Mouse (Mus musculus) macrophage (primary cell): ENCODE measurements around the gene Prkcz. TPM values are rescaled to one million over a fixed set of nuclear protein-coding genes. Genes with fewer than 3 reads are reported as not detected.

Experiments used
- H3K27ac ChIP-seq: fragments of 350-480 bp; formaldehyde crosslinking; 2 replicates; pipeline ENCODE4 v1.9.0; 2021
- H3K36me3 ChIP-seq: fragments of 350-480 bp; formaldehyde crosslinking; 2 replicates; pipeline ENCODE4 v1.9.0; 2021; ENCODE audit errors: inconsistent target
- H3K4me3 ChIP-seq: fragments of 350-480 bp; formaldehyde crosslinking; 2 replicates; pipeline ENCODE4 v1.9.0; 2021; ENCODE audit errors: inconsistent target
- H3K79me2 ChIP-seq: fragments of 350-480 bp; formaldehyde crosslinking; 2 replicates; pipeline ENCODE4 v1.9.0; 2021; ENCODE audit errors: inconsistent target
- WGBS: methylation state at CpG from one replicate; pipeline ENCODE4 v1.1.7; 2026; ENCODE audit warnings: inconsistent platforms; ENCODE audit not compliant: missing documents; 5-methylcytosine and 5-hydroxymethylcytosine counted together
- polyA plus RNA-seq: library from polyadenylated mRNA; stranded (reverse); fragments of 250-400 nt; gene quantifications from 3 replicates; pipeline ENCODE4 v1.2.4, GENCODE M21; 2018; ENCODE audit warnings: inconsistent platforms

Gene Prkcz
- polyA plus RNA-seq, 1 experiment from 2014 or later, result not detected

DNA sequence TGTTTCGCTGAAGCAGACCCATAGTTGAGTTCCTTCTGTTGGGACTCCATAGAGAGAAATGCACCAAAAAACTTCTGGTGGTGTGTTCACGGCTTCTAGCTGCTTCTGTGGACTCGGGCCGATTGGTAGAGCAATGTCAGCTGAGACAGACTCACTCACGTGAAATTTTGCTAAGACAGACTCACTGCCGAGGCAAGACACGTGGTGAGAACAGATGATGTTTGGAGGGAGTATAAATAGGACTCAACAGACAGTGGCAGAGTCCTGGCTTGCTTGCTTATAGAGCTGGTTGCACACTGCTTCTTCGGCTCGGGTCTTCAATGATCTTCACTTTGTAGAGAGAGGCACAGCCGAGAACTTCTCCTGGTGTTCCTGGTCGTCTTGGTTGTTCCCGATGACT, 117.9 kb downstream of the Prkcz start:
- Histone ChIP-seq H3K27ac (no peak overlapping the region), H3K79me2 (no peaks in the 10 kb centered on the region), H3K36me3 (no peaks in the 10 kb centered on the region), H3K4me3 (no peak overlapping the region)
- WGBS, result 95% methylated on average over 12 of the region's 12 CpGs

DNA sequence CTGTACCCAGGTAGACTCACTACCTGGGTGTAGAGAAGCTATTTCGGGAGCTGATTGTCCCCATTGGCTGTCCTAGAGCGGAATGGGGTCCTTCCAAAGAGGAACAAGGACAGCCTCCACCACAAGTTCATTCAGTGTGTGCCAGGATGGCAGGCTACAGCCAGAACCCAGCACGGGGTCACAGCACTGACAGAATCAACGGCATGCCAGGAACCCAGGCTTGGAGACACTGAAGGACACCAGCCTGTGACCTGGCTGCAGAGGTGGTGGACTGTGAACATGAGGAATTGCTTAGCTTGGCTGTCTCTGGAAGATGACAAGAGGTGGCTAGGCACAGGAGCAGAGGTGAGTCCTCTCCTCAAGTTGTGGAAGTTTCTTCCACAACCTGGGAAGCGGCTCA, 118.9 kb downstream of the Prkcz start:
- Histone ChIP-seq H3K4me3 (no peak overlapping the region), H3K27ac (no peak overlapping the region), H3K79me2 (no peaks in the 10 kb centered on the region), H3K36me3 (no peaks in the 10 kb centered on the region)
- WGBS, result 93% methylated on average over 5 of the region's 5 CpGs

DNA sequence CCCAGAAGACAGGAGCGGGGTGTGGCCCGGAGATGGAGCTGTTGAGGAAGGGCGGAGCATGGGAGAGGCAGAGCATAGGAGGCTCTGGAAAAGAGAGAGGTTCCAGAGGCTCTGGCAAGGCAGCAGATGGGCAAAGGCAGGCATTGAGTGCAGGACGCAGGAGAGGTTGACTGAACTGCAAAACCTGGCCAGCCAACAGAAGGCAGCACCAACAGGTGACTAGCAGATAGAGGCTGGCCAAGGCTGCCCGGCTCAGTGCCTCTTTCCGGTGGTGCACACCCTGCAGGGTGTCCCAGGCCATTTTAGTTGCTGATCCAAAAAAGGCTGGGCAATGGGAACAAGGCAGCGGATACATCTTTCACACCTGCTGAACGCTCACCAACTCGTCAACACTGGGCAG, 119.4 kb downstream of the Prkcz start:
- Histone ChIP-seq H3K27ac (no peak overlapping the region), H3K79me2 (no peaks in the 10 kb centered on the region), H3K4me3 (no peak overlapping the region), H3K36me3 (no peaks in the 10 kb centered on the region)
- 95% methylated on average over 9 of the region's 9 CpGs for WGBS

DNA sequence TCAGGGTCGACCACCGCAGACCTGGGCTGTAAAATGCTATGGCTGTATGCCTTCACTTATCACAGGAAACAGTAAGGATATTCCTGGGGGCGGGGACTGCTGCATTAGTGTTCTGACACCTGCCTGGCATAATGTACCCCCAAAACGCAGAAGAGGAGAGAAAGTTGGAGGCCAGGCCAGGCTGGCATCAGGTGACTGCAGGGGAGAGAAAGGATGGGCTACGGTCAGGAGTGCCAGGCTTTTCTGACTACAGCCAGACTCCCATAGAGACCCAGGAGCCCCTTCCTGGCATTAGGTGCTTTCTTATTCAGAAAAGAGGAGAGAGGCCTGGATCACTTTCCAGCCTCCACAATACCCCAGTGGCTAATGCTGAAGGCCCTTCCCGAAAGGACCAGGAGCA, 121.7 kb downstream of the Prkcz start:
- no peaks in the 10 kb centered on the region for H3K79me2 ChIP-seq
- H3K36me3 ChIP-seq, result no peaks in the 10 kb centered on the region
- WGBS, result 64% methylated on average over 6 of the region's 6 CpGs
- no peak overlapping the region for H3K4me3 ChIP-seq
- no peak overlapping the region for H3K27ac ChIP-seq

DNA sequence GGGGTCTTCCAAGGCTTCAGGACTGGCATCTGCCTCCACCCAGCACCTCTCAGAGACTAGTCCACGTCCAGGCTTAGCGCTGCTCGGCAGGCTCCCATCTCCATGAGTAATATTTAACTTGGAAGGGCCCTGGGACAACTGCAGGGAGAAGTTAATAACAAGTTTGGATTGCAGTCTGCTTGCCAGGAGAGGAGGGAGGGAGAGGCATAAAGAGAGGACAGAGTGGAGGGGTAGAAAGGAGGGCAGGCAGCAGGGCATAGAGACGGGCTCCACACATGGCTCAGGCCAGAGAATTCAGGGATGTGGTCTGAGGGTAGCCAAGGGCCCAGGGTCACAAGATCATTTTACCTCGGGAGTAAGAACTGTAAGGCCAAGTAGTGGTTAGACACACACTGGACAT, 122.9 kb downstream of the Prkcz start:
- no peaks in the 10 kb centered on the region for H3K79me2 ChIP-seq
- H3K36me3 ChIP-seq, result no peaks in the 10 kb centered on the region
- no peak overlapping the region for H3K27ac ChIP-seq
- no peak overlapping the region for H3K4me3 ChIP-seq
- 75% methylated on average over 5 of the region's 5 CpGs for WGBS

DNA sequence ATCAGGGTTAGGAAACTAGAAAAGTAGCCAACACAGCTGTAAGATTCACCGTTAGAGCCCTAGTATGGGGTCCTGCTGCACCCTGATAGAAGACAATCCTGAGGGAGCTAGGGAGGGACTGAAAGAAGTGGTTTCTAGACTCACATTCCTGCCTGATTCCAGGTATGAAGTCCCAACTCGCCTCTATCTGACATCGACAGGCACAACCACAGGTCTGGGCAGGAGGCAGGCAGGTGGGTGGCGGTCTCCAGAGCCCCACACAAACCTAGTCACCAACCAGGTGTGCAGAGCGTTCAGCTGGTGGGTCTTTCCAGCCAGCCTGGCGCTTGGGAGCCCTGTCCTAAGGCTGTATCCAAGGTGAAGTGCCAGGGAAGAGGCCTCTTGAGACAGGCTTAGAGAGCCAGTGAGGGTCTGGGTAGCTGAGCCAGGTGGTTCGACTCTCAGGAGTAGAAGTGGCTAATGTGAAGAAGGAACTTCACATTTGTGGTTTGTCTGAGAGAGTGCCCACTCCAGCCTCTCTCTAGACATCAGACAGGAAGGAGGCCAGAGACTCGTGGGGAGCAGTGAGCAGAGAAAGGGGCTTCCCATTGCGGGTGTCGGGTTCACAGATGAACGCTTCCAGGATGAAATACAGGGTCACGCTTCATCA, 124.3 kb downstream of the Prkcz start:
- Histone ChIP-seq H3K27ac (no peak overlapping the region), H3K4me3 (no peak overlapping the region), H3K79me2 (no peaks in the 10 kb centered on the region), H3K36me3 (no peaks in the 10 kb centered on the region)
- WGBS, result 56% methylated on average over 12 of the region's 12 CpGs

DNA sequence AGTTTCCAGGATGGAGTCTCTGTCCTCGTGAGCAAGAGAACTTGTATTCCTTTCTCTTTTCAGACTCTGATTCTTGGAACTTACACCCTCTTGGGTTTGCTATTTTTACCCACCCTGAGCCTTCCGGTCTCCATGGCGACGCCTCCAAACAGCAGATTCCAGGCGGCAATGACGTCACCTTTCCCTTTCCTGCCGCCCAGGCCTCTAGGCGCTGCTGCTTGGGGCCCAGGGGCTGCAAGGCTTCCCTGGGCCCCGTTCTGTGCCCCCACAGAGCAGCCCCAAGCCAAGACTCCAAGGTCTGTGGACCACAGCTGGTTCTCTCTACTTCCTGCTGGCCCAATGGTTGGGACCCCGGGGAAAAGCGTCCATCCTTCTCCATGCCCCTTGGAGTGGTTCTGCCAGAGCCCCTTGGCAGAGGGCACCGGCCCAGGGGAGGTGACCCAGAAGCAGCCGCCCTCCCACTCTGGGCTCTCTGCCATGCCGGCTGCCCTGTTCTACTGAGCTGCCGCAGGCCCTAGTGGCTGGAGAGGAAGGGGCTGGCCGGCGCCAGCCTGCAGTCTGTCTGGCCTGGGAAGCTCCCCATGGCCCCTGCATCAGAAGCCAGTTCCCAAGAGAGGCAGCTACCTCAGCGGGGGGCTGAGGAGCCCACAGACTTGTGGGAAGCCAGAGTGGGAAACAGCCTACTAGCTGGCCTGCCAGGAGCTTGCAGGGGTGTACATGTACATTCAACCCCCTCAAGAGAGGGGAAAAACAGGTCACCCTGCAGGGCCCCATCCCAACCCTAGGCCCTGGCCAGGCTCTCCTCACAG, 125.6 kb downstream of the Prkcz start:
- no peaks in the 10 kb centered on the region for H3K79me2 ChIP-seq
- peak overlapping the region; percentile 99 for H3K27ac ChIP-seq
- 5% methylated on average over 18 of the region's 18 CpGs for WGBS
- no peaks in the 10 kb centered on the region for H3K36me3 ChIP-seq
- H3K4me3 ChIP-seq, result peak overlapping the region; percentile 4; the same call in 1 of the 2 replicates

DNA sequence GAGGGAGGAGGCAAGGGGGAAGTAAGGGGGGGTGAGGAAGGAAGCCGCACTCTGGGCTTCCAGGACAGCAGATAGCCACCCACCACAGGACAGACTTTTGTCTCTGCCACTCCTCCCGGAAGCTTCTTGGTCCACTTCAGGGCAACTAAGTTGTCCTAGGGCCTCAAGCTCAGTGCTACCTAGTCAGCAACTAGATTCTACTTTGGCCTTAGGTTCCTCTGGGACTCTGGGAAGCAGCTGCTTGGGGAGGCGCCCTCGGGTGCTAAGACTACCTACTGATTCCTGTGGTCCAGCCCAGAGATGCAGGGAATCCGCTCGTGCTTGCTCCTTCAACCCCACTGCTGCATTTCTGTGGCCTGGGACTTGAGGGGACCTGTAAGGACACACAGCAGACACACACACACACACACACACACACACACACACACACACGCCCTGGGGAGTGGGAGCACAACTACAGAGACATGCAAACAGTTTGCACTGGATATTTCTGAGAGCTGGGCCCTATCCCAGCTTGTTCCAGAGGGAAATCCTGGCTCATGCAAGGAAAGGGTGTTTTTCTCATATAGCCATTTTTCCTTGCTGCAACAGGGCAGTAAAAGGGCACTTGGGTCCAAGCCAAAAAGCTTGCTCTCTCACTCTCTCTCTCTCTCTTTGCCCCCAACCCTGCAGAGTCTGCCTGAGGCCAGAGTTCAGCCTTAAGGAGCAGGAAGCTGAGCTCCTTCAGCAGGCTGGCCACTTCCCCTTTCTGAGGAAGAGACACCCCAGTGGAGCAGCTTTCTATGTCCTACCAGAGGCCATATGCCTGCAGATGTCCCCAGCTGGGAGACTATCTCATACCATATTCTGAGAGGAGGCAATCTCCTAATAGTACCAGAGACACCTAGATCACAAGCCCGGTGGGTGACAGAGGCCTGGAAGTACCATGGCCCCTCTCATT, 126.5 kb downstream of the Prkcz start:
- Histone ChIP-seq H3K79me2 (no peaks in the 10 kb centered on the region), H3K36me3 (no peaks in the 10 kb centered on the region), H3K27ac (peak overlapping the region; percentile 99), H3K4me3 (no peak overlapping the region)
- WGBS, result 18% methylated on average over 8 of the region's 8 CpGs

DNA sequence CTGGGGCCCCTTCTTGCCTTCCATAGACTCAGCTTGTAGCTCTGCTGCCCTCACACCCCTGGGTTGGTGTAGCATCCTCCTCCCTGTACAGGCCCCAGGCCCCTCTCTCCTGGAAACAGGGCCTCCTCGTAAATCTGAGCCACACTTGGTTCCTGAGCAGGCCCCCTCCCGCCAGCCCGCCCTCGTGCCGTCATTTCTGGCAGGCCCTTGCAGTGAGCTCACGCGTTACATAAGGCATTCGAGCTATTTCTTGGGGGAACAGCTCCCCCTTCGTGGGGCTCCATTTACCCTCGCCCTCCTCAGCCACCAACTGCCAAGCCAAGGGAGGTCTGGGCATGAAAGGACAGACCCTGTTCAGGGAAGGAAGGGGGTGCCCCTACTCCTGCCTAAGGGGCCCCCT, 127.3 kb downstream of the Prkcz start:
- H3K27ac ChIP-seq, result peak overlapping the region; percentile 99
- 33% methylated on average over 10 of the region's 10 CpGs for WGBS
- H3K79me2 ChIP-seq, result no peaks in the 10 kb centered on the region
- no peaks in the 10 kb centered on the region for H3K36me3 ChIP-seq
- H3K4me3 ChIP-seq, result no peak overlapping the region

DNA sequence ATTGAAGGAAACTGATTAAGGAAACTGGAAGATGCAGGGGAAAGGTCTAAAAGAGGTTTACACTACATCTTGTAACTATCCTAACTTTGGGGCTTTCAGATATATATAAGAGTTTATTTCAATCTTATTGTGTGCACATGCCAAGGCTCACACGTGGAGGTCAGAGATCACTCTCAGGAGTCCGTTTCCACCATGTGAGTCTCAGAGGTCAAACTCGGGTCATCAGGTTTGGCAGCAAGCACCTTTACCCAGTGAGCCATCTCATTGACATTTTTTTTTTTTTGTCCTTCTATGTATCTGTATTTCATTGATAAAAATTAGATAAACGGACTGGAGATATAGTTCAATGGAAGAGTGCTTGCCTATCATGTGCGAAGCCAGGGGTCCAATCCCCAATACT, 132.7 kb downstream of the Prkcz start:
- no peaks in the 10 kb centered on the region for H3K36me3 ChIP-seq
- H3K4me3 ChIP-seq, result no peak overlapping the region
- H3K79me2 ChIP-seq, result no peaks in the 10 kb centered on the region
- no peak overlapping the region for H3K27ac ChIP-seq
- 96% methylated on average over 5 of the region's 5 CpGs for WGBS

DNA sequence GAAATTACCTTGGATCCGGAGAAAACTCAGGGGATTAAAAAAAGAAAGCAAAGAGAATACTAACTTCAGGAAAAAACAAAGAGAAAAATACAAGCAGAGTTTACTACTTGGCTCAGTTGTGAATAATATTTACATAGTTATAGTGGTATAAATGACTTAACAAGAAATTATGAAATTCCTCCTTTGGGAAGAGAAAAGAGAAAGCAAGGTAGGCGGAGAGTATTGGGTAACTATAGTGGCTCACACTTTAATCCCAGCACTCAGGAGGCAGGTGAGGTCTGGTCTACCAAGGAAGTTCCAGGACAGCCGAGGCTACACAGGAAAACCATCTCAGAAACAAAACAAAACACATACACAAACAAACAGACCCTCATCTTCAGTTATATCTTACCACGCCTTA, 133.2 kb downstream of the Prkcz start:
- Histone ChIP-seq H3K27ac (no peak overlapping the region), H3K36me3 (no peaks in the 10 kb centered on the region), H3K79me2 (no peaks in the 10 kb centered on the region), H3K4me3 (no peak overlapping the region)
- 83% methylated on average over 4 of the region's 4 CpGs for WGBS

DNA sequence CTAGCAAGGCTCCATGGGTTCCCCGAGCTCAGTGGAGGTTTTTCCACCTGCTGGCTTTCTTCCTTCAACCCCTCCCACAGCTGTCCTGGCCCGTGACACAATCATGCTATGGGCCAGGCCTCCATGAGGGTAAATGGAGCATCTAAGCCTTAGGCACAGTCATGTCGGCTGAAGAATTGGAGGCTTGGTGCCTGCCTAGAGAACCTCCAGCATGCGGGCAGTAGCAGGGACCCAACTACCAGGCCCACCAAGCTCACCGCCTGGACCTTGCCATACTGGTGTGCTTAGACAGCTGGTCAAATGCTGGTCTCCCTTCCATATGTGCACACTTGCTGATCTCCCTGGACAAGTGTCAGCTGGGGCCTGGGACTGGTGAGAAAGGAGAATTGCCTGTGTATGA, 135.2 kb downstream of the Prkcz start:
- Histone ChIP-seq H3K36me3 (no peaks in the 10 kb centered on the region), H3K79me2 (peaks cover 12% of the 10 kb centered on the region), H3K27ac (no peak overlapping the region), H3K4me3 (no peak overlapping the region)
- WGBS, result 92% methylated on average over 5 of the region's 5 CpGs

DNA sequence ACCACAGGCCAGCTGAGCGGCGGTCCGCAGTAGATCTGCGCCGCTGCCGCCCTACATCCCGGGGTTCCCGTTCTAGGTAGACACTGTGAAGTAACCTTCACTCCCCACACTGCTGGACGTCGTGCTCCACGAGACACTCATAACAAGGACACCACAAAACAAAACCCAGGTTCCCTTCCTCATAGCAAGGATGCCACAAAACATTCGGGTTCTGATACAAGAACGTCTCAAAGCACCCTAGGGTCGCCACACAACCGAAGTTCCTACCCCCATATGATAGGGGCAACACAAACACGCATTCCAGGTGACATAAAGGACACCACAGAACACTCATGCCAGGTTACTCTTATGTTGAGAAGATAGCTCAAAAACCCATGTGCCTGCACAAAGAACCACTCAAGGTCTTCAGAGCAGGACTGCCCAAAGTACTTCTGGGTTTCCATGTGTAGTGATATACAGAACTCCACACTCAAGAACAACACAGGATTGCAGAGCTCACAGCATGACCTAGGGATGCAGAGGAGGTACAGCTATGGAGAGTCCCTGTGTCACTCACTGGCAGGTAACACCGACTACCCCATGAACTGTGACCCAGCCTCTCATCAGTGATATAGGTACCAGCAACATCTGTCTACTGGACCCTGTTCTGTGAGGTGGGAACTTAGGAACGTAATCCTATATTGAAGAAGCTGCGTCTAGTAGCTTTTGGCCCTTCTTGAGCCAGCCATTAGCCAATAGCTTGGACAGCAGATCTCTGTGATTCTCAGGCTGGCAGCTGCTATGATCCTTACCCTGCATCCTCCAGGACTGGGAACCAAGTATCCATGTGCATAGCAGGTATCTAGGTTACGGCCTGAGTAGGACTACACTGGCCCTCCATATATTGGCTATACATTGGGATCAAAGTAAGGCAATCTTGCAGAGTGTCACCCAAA, 137.3 kb downstream of the Prkcz start:
- Histone ChIP-seq H3K79me2 (peaks cover 32% of the 10 kb centered on the region), H3K27ac (peak overlapping the region; percentile 80), H3K4me3 (peak overlapping the region; percentile 17; the same call in 1 of the 2 replicates), H3K36me3 (no peaks in the 10 kb centered on the region)
- 29% methylated on average over 20 of the region's 20 CpGs for WGBS
